Mouse (Mus musculus) layer of hippocampus, adult 18-20 months (tissue): Measurements from ENCODE around the gene Chn1. TPM values are rescaled to one million over a fixed set of nuclear protein-coding genes. Genes with fewer than 3 reads are reported as not detected.
"Not testable (repeated sequence)": the region's sequence is repeated elsewhere in the genome, so short reads cannot be mapped to it uniquely, and the experiment has no call there.

ENCODE experiments used
- DNase-seq, 2 experiments: peaks; one replicate each; pipeline ENCODE4 v3.0.0; 2022; ENCODE audit warnings: low spot score in 2 of 2
- long read RNA-seq: library from polyadenylated mRNA; stranded (forward); transcript quantifications from one replicate; pipeline ENCODE4 v2.0.0, GENCODE M21; 2021
- total RNA-seq, 2 experiments: library from RNA; stranded (reverse); gene quantifications; 2 replicates each; pipeline ENCODE4 v1.2.3; 2021

Gene Chn1
- 1,000 to 10,000 TPM; 1,648 to 1,811 TPM for total RNA-seq
- long read RNA-seq, full-length matches to known transcripts = 1,546 of 1,667 reads
- long read RNA-seq, partial matches to known transcripts = 22 of 1,667 reads
- long read RNA-seq, other reads (novel, unspliced or antisense) = 99 of 1,667 reads

DNA sequence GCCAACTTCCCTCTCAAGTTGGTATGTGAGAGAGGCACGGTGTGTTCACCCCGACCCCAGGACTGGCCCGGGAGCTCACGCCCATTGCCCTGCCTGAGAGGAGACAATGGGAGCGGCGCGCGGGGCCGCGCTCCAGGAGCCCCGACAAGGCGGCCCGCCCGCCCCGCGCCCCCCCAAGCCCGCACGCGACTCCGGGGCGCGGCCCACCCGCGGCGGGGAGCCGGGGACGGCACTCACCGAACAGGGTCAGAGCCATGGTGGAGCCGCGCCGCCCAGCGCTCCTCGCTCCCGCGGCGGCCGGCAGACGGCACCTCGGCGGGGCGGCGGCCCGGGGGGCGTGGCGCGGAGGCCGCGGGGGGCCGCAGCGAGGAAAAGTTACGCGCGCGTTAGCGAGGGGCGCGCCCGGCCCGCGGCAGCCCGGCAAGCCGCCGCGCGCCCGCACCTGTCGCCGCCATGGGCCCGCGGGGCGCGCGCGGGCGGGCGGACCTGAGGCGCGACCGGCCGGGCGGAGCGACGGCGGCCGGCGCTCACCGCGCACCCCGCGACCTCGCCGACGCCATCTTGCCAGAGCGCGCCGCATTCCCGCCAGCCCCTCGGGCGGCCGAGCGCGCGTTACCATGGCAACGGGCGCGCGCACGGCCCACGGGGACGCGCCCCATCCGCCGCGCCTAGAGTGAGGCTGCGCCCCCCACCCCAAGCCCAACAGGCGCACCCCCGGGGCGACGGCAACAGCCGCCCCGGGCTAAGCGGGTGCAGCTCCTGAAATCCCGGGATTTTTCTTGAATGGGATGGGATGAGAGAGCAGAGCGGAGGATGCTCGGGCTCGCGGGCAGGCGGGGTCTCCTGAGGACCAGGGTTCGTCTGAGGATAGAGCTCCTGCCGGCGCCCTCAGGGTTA lies at the start of gene Chn1:
Gene Chn1, minus strand, starts transcription at position 561 of the 897 bp plus-strand sequence.
- DNase-seq = peak; percentile 63 to 75

DNA sequence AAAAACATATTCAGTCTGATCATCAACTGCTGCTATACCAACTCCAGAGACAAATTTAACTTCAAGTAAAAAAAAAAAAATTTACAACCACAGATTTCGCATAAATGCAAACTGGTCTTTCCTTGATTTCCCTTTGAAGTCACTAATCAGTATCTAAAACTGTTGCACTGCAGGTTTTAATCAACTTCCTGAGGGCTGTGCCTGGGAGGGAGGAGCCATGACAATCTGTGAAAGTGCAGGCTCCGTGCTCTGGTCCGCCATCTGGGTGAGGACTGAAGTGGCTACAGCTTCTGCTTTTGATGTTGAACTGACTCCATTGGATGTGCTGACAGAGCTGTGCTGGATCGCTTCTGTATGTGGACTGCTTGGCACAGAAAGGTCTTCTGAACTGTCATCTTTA lies 43.6 kb upstream of the Chn1 start:
- DNase-seq = peak in 1 of 2 experiments; percentile 20

DNA sequence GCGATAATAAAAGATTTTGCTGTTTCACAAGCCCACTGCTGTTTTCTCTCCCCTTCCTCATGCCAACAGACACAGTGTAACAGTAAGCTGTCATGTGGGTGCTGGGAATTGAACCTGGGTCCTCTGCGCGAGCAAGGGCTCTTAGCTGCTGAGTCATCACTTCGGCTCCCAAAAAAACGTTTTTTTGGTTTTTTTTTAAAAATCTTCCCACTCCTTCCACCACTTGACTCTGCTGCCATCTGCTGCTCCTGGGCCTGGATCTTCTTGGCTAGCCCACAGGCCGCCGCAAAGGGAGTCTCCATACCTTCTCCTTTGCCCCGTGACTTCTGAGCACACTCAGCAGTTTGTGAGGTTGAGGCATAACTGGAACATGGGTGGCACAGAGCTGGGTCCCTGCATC lies 32.5 kb upstream of the Chn1 start:
- DNase-seq = no peak

DNA sequence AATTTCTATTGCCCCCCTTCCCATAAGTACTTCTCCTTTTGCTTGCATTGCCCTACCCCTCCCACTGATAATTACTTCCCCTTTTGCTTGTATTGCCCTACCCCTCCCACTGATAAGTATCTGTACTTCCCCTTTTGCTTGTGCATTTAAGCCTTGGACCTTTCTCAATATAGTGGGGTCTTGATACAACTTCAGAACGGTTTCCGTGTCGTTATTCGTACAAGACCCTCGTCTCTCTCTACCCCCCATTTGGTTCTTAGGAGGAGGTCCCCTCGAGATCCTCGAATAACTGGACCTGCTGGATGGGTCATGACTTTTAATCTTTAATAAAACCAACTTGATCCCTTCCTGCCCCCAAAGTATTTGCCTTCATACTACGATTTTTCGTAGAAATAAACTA lies 25.0 kb upstream of the Chn1 start:
- not testable (repeated sequence) for DNase-seq

DNA sequence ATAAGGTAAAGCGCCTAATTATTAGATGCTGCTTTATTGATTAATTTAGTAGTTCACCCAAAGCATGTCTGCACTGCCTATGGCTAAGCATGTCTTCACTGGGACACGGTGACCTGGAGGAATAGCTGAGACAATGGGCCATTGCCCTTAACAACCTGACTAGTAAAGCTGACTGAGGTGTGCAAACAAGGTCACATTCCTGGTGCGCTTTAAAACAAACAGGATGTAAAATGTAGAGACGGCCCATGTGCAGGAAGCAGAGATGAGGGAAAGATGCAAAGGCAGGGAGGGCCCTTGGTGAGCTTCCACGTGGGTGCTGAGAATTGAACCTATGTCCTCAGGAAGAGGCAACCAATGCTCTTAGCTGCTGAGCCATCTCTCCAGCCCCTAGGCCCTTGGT lies 23.6 kb upstream of the Chn1 start:
- no peak for DNase-seq

DNA sequence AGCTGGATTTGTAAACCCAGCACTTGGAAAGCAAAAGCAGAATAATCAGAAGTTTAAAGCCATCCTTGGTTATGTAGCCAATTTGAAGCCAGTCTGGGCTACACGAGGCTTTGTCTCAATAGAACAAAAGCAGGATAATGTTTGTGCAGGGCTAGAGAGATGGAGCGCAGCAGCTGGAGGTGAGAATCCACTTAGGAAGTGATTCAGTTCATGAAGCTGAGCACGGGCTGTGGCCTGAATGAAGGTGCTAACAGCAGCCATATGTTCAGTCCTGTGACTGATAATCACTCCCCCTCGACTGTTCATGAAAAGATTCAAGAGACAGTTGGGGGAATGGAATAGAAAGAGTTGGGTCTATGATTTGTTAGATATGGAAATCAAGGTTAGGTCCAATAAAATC lies 23.0 kb upstream of the Chn1 start:
- no peak for DNase-seq

DNA sequence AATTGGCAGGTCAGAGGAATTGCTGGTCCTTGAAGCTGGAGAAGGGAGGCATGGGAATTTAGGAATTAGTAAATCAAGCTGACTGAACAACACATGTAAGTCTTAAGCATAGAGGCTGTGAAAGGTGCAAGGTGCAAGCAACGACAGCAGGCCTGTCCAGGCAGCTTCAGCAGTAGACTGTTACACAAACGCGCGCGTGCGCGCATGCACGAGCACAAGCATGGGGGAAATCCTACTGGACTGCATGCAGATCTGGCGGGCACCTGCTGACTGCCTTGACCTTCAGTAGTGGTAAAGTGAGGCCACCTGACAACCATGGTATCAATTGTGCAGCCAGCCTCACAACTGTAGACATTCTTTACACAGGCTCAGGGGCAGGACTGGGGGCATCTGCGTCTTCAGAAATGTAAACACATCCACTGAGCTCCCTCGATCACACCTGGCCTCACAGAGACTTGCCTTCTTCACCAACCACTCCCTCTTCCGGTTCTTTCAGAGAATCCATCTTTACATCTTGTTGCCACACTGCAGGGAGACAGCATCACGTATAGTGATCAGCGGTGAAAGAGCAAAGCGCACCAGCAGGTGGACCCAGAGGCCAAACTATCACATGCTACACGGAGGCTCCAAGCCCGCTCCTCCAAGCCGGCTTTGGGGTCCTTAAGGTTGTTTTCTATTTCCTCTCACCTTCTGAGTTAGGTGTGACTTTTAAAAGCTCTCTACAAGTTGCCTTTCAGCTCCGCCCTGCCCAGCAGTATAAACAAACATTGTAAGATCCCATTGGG lies 16.9 kb upstream of the Chn1 start:
- no peak for DNase-seq

DNA sequence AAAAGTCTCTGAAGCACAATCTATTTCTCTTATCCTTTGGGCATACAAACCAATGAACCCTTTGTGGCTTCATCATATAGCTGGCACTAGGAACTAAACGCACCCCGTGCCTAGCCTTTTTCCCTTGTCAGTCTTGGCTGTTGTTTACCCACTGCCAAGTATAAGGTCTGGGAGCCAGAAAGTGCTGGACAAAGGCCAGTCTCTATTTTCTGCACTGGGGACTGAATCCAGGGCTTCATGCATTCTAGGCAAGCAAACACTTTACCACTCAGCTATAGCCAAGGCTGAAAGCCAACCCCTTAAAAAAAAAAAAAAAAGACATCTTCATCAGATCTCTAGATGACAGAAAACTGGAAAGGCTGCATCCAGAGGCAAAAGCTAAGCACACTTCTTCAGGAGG lies 15.2 kb upstream of the Chn1 start:
- no peak for DNase-seq

DNA sequence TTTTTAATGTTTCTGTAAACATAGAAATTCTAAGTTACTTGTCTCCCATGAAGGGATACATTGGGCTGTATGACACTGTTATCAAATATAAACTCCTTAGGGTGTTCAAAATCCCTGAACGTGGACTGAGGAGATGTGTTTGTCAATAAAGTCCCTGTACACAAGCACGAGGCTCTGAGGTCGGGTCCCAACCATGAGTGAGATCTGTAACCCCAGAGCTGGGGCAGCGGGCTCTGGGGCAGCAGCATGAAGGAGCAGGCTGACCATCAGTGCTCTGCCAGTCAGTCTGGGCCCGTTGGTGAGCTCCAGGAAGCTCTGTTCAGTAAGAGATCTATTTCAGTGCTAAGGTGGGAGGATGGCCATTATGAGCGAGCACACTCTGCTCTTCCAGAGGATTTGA lies 13.2 kb upstream of the Chn1 start:
- no peak for DNase-seq

DNA sequence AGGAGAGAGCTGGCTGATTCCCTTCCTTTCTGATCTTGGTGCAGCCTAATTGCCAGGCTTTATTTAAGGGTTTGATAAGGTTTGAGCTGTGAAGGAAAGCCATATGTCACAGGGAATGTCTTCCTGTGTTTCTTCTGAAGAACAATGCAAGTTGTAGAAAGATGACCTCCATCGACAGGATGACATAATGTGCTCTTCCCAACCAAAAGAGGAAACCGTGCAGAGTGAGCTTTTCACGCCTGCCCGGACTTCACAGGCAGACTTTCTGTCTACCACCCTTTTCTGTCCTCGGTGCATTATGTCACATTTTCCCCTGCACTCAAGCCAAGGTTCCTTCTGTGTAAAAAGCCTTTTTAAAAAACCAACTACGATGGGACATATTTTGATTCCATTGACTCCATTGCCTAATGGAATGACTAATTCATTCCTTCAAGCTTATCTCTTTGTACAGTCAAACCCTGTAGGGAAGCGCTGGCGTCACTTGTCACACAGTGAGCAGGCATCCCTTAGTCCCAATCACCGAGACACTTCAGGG lies 7.3 kb upstream of the Chn1 start:
- DNase-seq = no peak

DNA sequence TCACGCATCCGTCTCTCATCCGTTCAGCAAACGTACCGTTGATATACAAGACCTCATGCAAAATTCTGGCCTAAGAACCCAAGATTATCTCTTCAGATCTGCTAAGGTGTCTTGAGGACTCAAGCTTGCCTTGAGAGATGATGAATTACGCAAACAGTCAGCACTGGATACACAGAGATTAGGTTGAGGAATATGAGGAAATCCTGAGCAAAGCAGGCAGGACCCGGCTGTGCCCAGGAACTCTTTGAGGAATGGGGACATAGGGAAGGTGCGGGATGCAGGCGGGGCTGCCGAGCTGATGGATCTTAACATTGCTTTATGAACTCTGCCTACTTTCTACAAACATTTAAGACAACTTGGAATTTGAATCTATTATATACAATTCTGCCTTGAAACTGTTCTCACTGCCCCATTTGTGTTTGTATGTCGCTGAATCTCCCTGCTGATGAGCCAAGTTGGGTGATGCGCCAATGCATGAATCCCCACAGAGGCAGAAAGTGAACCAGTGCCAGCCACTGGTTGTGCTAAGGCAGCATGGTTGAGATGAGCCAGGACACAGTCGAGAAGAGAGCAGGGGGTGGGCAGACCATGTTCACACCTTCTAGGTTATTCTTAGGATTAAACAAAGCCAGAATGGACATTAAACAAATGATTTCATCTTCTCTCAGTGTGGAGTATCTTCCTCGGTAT lies 5.3 kb upstream of the Chn1 start:
- no peak for DNase-seq

DNA sequence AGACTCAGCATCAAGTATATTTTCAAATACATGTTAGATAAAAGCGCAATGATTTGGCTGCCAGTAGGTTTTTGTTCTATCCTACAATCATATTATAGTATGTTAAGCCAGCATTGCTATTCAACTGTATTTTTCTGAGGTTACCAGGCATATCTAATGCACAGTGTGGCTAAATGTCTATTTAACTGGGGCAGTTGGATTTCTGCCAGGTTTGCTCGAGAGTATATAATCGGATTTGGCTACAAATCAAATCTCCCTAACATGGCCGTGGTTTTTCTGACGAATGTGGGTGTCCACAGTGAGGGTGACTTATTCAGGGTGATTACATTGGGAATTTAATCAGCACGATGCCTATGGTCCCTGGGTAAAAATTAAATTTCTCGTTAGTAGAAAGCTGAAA lies 4.7 kb upstream of the Chn1 start:
- DNase-seq = no peak

DNA sequence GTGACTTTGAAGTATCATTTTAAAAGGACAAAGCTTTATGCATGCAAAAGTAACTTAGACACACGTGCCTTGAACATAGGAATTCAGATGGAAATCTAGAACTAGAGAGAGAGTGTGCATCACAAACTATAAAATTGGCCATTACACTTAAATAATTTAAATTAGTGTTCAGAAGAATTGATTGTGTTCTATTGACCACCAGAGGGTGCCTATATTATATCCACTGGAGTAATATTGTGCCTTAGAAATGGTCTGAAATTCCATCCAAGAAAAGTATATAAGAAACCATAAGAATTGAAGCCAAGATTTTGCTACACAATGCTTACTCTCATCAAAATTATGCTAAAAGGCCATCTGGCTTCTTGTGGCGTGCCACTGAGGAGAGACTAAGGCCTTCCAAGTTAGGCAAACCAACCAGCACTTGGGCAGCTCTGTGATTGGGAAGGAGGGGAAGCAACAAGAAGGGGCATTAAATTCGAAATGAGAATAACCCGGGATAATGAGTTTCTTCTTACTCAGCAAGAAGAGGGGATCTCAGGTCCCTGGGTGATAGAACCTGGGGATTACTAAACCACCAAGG lies 4.0 kb upstream of the Chn1 start:
- DNase-seq = no peak

DNA sequence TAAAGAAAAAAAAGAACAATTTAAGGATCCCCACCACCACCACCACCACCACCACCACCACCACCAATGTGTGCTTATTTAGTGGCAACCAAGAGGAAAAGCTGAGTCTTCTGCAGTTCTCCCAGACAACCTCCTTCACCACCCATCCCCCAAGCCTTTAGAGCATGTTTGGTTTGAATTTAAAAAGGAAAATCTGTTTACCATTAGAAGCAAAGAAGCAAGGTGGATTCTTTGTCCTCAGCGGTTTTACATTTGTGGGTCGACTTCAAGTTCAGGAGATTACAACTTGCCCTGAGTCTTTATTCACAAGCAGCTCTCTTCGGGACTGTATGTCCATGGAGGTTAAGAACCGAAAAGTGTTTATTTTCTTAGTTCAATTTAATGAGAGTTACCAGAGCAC lies 1.8 kb upstream of the Chn1 start:
- no peak for DNase-seq

DNA sequence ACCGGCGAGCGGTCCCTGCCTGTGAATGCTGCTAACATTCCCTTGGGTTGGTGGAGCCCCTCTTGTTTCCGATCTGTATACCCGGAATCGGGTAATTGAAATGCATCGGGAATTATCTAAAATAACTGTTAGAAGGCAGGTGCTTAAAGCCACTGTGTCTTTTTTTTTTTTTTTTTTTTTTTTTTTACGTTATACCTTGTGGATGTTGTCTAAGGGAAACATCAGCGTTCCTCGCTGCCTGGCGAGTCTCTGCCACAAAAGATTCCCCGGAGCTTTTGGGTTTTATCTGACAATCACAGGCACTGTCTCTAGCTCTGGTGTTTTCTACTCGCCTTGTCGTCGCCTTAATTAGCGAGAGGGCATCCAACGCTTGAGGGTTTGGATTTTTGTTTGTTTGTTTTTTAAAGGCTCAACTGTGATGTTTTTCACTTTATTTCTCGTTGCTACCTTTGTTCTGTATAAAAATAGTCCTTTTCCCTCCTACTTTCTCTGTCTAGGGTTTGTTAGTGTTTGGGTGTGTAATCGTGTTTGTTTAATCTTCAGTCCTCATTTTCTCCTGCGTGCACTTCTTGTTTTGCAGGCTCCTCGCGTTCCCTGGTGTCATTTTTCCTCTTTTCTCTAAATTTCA lies 651 bp upstream of the Chn1 start:
- DNase-seq = peak in 1 of 2 experiments; percentile 26

DNA sequence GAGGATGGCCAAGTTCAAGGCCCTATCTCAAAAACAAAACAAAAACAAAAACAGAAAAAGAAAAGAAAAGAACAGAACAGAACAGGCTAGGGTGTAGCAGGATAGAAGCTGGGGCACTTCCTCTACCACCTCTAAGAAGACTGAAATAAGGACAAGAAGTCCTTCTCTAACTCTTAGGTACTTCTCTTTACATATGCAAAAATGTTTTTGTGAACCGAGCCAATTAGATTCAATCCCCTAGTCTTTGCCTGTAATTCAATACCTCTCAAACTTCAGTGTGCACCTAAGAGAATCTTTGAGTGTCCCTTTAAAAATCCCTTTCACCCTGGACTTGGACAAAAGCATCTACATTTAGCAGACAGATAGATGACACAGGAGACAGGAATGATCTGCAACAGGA lies 2.2 kb downstream of the Chn1 start:
- no peak for DNase-seq

DNA sequence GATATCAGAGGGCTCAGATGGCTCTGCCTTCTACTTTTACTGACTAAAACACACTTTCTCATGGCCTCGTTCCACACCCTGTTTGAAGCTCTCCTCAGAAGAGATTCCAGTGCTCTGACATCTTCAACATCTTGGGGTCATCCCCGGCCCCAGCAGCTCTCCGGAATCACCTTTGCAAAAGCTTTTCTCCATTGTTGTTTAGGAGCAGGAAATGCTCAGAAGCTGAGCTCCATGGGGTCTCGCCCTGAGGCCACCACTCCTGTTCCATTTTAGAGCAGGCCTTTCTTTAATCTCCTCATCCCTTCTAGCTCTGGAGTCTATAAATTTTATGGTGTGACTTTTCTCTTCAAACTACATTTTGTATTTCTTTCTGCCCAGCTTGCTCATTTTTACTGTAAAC lies 6.5 kb downstream of the Chn1 start:
- DNase-seq = no peak

DNA sequence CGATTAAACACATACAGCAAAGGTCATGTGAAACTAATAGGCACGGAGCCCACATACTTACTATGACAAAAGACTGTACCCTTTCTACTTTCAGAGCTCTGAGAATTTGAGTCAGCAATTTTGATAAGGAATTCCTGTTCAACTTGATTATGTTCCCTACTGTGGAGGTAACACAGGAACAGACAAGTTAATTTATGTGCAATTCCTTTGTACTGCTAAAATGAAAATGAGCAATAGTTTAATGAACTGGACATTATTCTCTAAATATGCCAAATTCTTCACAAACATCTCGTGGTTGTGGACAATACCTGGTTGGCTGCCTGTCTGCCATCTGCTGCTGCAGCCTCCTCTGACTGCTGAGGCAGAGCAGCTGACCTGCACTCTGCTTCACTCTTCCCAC lies 11.6 kb downstream of the Chn1 start:
- DNase-seq = no peak

DNA sequence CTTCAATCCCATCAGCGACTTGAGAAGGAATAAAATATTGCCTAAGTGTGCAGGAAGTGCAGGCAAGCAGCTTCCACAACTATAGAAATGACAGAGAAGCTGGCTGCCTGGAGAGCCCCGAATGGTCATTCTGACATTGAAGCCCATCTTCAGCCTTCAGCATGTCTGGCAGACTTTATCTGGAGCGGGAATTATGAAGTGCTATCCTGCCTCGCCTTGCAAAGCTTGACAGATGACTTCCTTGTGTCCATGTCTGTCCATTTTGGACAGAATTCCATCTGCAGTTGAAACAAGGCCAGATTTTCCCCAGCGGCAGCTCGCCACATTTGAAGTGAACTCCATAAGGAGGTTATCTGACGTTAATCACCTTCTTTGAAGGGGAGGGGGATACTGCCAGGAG lies 15.2 kb downstream of the Chn1 start:
- DNase-seq = no peak

DNA sequence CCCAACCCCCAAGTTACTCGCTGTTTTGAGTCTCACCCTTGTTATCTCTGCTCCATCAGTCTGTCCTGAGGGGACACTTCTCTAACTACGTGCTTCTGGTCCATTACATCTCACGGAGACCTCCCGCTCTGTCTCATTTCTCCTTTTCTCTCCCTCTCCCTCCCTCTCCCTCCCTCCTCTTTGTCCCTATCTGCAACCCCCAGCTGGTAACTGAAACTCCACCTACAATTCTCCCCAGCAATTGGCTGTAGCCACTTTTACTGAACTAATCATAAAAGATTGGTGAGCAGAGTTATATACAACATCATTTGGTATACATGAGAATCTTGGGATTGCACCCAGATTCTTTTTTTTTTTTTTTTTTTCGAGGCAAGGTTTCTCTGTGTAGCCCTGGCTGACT lies 16.1 kb downstream of the Chn1 start:
- no peak for DNase-seq

DNA sequence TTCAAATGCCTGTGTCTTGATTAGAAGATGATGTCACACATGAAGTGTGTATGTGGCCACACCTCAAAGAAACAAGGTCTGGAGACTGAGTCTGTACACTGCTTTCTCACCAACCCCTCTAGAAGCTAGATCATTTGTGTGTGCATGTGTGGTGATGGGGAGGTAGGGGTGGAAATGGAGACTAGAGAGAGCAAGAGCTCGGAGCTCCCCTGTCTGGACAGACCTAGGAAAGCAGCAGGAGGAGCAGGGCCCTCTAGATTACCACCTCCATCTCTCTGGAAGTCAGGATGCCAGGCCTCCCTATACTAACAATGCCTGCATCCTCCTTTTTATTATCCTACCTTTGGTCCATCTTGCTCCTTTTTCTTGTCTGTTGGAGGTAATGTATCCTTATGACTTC lies 27.8 kb downstream of the Chn1 start:
- no peak for DNase-seq
